Mouse (Mus musculus) layer of hippocampus, postnatal 10 days (tissue): ENCODE measurements around the gene Hexa. TPM values are rescaled to one million over a fixed set of nuclear protein-coding genes. Genes with fewer than 3 reads are reported as not detected.

Experiments
- DNase-seq, 2 experiments: peaks; one replicate each; pipeline ENCODE4 v3.0.0; 2021; ENCODE audit warnings: low spot score in 2 of 2
- total RNA-seq, 2 experiments: library from RNA; stranded (reverse); gene quantifications; 2 replicates each; pipeline ENCODE4 v1.2.3; 2021

Gene Hexa
- total RNA-seq, 2 experiments from 2014 or later = 30.4 to 34.8 TPM

GRCm38 (mm10) chr9:59552610-59553009, 13.3 kb downstream of the Hexa start:
- DNase-seq = no peak

- DNase-seq = no peak
These were observed 14.4 kb downstream of the Hexa start for GRCm38 (mm10) chr9:59553719-59554118.

GRCm38 (mm10) chr9:59565600-59565999, 26.3 kb downstream of the Hexa start:
- DNase-seq = peak; percentile 71 to 78

GRCm38 (mm10) chr9:59567111-59567510, 27.8 kb downstream of the Hexa start:
- peak; percentile 67 to 80 for DNase-seq

GRCm38 (mm10) chr9:59571852-59572251, 32.5 kb downstream of the Hexa start:
- no peak for DNase-seq

GRCm38 (mm10) chr9:59577401-59577800, 38.1 kb downstream of the Hexa start:
- no peak for DNase-seq

- peak; percentile 93 to 96 for DNase-seq
These were observed 38.6 kb downstream of the Hexa start, which contains the start of gene Celf6 for GRCm38 (mm10) chr9:59577844-59578504. TSS of gene Celf6 (plus strand) at chr9:59577917.

GRCm38 (mm10) chr9:59578505-59578867, 39.1 kb downstream of the Hexa start:
- no peak for DNase-seq

GRCm38 (mm10) chr9:59584871-59585308, 45.5 kb downstream of the Hexa start:
- DNase-seq = peak; percentile 78 to 86

- DNase-seq = peak; percentile 35 to 53
These were observed 48.9 kb downstream of the Hexa start for GRCm38 (mm10) chr9:59588252-59588651.

- peak; percentile 56 to 66 for DNase-seq
These were observed 49.7 kb downstream of the Hexa start for GRCm38 (mm10) chr9:59588710-59589671.

GRCm38 (mm10) chr9:59589703-59590439, 50.5 kb downstream of the Hexa start:
- DNase-seq = no peak

GRCm38 (mm10) chr9:59601661-59602060, 62.3 kb downstream of the Hexa start:
- DNase-seq = no peak

GRCm38 (mm10) chr9:59605967-59606366, 66.6 kb downstream of the Hexa start:
- no peak for DNase-seq

GRCm38 (mm10) chr9:59610950-59611349, 71.6 kb downstream of the Hexa start:
- no peak for DNase-seq

Other genes with a start within 250 kb of the Hexa start
- gene Adpgk, start 248.0 kb upstream of the Hexa start, total RNA-seq = 10 to 100 TPM; 19.6 to 20.8 TPM
- gene Bbs4, start 186.0 kb upstream of the Hexa start, total RNA-seq = 10 to 100 TPM; 29.9 to 32.1 TPM
- gene Arih1, start 52.9 kb upstream of the Hexa start, total RNA-seq = 100 to 1,000 TPM in 1 of 2 experiments, 10 to 100 TPM in 1; 95.9 to 110 TPM
- gene Tmem202, start 307 bp downstream of the Hexa start, total RNA-seq = 1 to 10 TPM; 1.6 to 1.7 TPM
- 10 to 100 TPM; 36.2 to 36.4 TPM for gene Celf6, start 38.4 kb downstream of the Hexa start, total RNA-seq
- 100 to 1,000 TPM; 177 to 180 TPM for gene Parp6, start 77.7 kb downstream of the Hexa start, total RNA-seq
- 100 to 1,000 TPM; 761 to 808 TPM for gene Pkm, start 116.8 kb downstream of the Hexa start, total RNA-seq
- 10 to 100 TPM; 12.8 to 14.7 TPM for gene Gramd2, start 140.6 kb downstream of the Hexa start, total RNA-seq
- 1 to 10 TPM; 5.1 to 6.8 TPM for gene Senp8, start 211.2 kb downstream of the Hexa start, total RNA-seq
- 10 to 100 TPM; 69.7 to 78.4 TPM for gene Myo9a, start 211.4 kb downstream of the Hexa start, total RNA-seq